Mouse (Mus musculus): ENCODE data around the gene Atrn. TPM values are rescaled to one million over a fixed set of nuclear protein-coding genes. Genes with fewer than 3 reads are reported as not detected.

The Atrn gene
- polyA plus RNA-seq, 1 experiment, result 14.9 TPM

GRCm38 (mm10) chr2:131037226-131037990 lies 131.1 kb downstream of the Atrn start:
- no peaks in the 10 kb centered on the region for H3K36me3 ChIP-seq (ENCODE audit: control insufficient read depth, insufficient read depth, low read length)
- H3K4me3 ChIP-seq (ENCODE audit: insufficient read depth, low read depth, low read length), result no peak overlapping the region
- H3K27me3 ChIP-seq (replicated peaks; ENCODE audit: control insufficient read depth, insufficient read depth, low read length), result no peaks in the 10 kb centered on the region
- no peak for TF ChIP-seq CTCF (conservative IDR thresholded peaks at IDR 0.05; ENCODE audit: insufficient read depth, insufficient read length, low read depth, low read length)
- TF ChIP-seq POLR2A (IDR thresholded peaks at IDR 0.05; ENCODE audit: low read depth, low read length), result no peak
- H3K4me1 ChIP-seq (ENCODE audit: control insufficient read depth, insufficient read depth, low read length), result no peaks in the 10 kb centered on the region
- H3K27ac ChIP-seq (ENCODE audit: insufficient read depth, low read depth, low read length), result no peak overlapping the region
- WGBS, result 34% methylated on average over 17 of the region's 17 CpGs
- DNase-seq, result peak; percentile 39

- 90% methylated on average over 6 of the region's 6 CpGs for WGBS
- H3K36me3 ChIP-seq (ENCODE audit: control insufficient read depth, insufficient read depth, low read length), result no peaks in the 10 kb centered on the region
- DNase-seq, result no peak
- H3K27ac ChIP-seq (ENCODE audit: insufficient read depth, low read depth, low read length), result no peak overlapping the region
- no peak for TF ChIP-seq POLR2A (IDR thresholded peaks at IDR 0.05; ENCODE audit: low read depth, low read length)
- no peak for TF ChIP-seq CTCF (conservative IDR thresholded peaks at IDR 0.05; ENCODE audit: insufficient read depth, insufficient read length, low read depth, low read length)
- H3K4me1 ChIP-seq (ENCODE audit: control insufficient read depth, insufficient read depth, low read length), result no peaks in the 10 kb centered on the region
- no peaks in the 10 kb centered on the region for H3K27me3 ChIP-seq (replicated peaks; ENCODE audit: control insufficient read depth, insufficient read depth, low read length)
- no peak overlapping the region for H3K4me3 ChIP-seq (ENCODE audit: insufficient read depth, low read depth, low read length)
Observed at GRCm38 (mm10) chr2:131038197-131038596, 131.9 kb downstream of the Atrn start.

GRCm38 (mm10) chr2:131038675-131039074 lies 132.4 kb downstream of the Atrn start:
- Histone ChIP-seq H3K27me3 (replicated peaks; ENCODE audit: control insufficient read depth, insufficient read depth, low read length) (no peaks in the 10 kb centered on the region), H3K27ac (ENCODE audit: insufficient read depth, low read depth, low read length) (no peak overlapping the region), H3K4me1 (ENCODE audit: control insufficient read depth, insufficient read depth, low read length) (no peaks in the 10 kb centered on the region), H3K36me3 (ENCODE audit: control insufficient read depth, insufficient read depth, low read length) (no peaks in the 10 kb centered on the region), H3K4me3 (ENCODE audit: insufficient read depth, low read depth, low read length) (no peak overlapping the region)
- TF ChIP-seq CTCF (conservative IDR thresholded peaks at IDR 0.05; ENCODE audit: insufficient read depth, insufficient read length, low read depth, low read length) (no peak), POLR2A (IDR thresholded peaks at IDR 0.05; ENCODE audit: low read depth, low read length) (no peak)
- DNase-seq, result no peak
- 86% methylated on average over 5 of the region's 5 CpGs for WGBS

- TF ChIP-seq POLR2A (IDR thresholded peaks at IDR 0.05; ENCODE audit: low read depth, low read length) (no peak), CTCF (conservative IDR thresholded peaks at IDR 0.05; ENCODE audit: insufficient read depth, insufficient read length, low read depth, low read length) (no peak)
- no peak overlapping the region for H3K27ac ChIP-seq (ENCODE audit: insufficient read depth, low read depth, low read length)
- 3% methylated on average over 115 of the region's 115 CpGs for WGBS
- H3K27me3 ChIP-seq (replicated peaks; ENCODE audit: control insufficient read depth, insufficient read depth, low read length), result no peaks in the 10 kb centered on the region
- peaks cover 2% of the 10 kb centered on the region; the same call in 1 of the 2 replicates for H3K4me1 ChIP-seq (ENCODE audit: control insufficient read depth, insufficient read depth, low read length)
- H3K4me3 ChIP-seq (ENCODE audit: insufficient read depth, low read depth, low read length), result peak overlapping the region; percentile 27; the same call in 1 of the 2 replicates
- no peaks in the 10 kb centered on the region for H3K36me3 ChIP-seq (ENCODE audit: control insufficient read depth, insufficient read depth, low read length)
- peak; percentile 11 for DNase-seq
Observed at GRCm38 (mm10) chr2:131040854-131041825, 134.8 kb downstream of the Atrn start.

- WGBS, result 81% methylated on average over 2 of the region's 2 CpGs
- Histone ChIP-seq H3K4me1 (ENCODE audit: control insufficient read depth, insufficient read depth, low read length) (peaks cover 2% of the 10 kb centered on the region; the same call in 1 of the 2 replicates), H3K27ac (ENCODE audit: insufficient read depth, low read depth, low read length) (no peak within 1 kb of the TSS), H3K4me3 (ENCODE audit: insufficient read depth, low read depth, low read length) (no peak within 1 kb of the TSS), H3K27me3 (replicated peaks; ENCODE audit: control insufficient read depth, insufficient read depth, low read length) (no peaks in the 10 kb centered on the region), H3K36me3 (ENCODE audit: control insufficient read depth, insufficient read depth, low read length) (no peaks in the 10 kb centered on the region)
- no peak for DNase-seq
- TF ChIP-seq CTCF (conservative IDR thresholded peaks at IDR 0.05; ENCODE audit: insufficient read depth, insufficient read length, low read depth, low read length) (no peak), POLR2A (IDR thresholded peaks at IDR 0.05; ENCODE audit: low read depth, low read length) (no peak)
Observed at GRCm38 (mm10) chr2:131042988-131043387, 136.7 kb downstream of the Atrn start, which contains the start of gene Gfra4. Gene Gfra4 (minus strand): TSS chr2:131043088.

- TF ChIP-seq POLR2A (IDR thresholded peaks at IDR 0.05; ENCODE audit: low read depth, low read length) (no peak), CTCF (conservative IDR thresholded peaks at IDR 0.05; ENCODE audit: insufficient read depth, insufficient read length, low read depth, low read length) (0 out of 2 replicates have a peak, but pooled peaks have one; percentile 14)
- WGBS, result 19% methylated on average over 7 of the region's 7 CpGs
- Histone ChIP-seq H3K4me1 (ENCODE audit: control insufficient read depth, insufficient read depth, low read length) (peaks cover 2% of the 10 kb centered on the region; the same call in 1 of the 2 replicates), H3K4me3 (ENCODE audit: insufficient read depth, low read depth, low read length) (no peak overlapping the region), H3K27me3 (replicated peaks; ENCODE audit: control insufficient read depth, insufficient read depth, low read length) (no peaks in the 10 kb centered on the region), H3K36me3 (ENCODE audit: control insufficient read depth, insufficient read depth, low read length) (no peaks in the 10 kb centered on the region), H3K27ac (ENCODE audit: insufficient read depth, low read depth, low read length) (no peak overlapping the region)
- DNase-seq, result peak; percentile 20
Observed at GRCm38 (mm10) chr2:131044354-131044852, 138.1 kb downstream of the Atrn start.
